9 mouse cellular contexts compared by ENCODE assay signal in genomic region chr7:3646641-3647040, GRCm38 (mm10). TPM values are rescaled to one million over a fixed set of nuclear protein-coding genes. Genes with fewer than 3 reads are reported as not detected.
A peak's percentile ranks its signal among the peaks of the same experiment; 100 is the strongest.
DNase-seq lines count a peak whose midpoint lies in the region; ATAC-seq and TF ChIP-seq lines count a peak whose summit lies in the region.
"Had no signal": no experiment of that assay in that cellular context is flagged by ENCODE, and none has a peak within 500 bp of the region (broad histone marks: within the 10 kb centered on the region; RNA-seq: fewer than 3 reads in every experiment).

No protein-coding gene starts in this region.

- H3K9me3 ChIP-seq in embryonic facial prominence, embryonic 13.5 days, result no peaks in the 10 kb centered on the region
- H3K9me3 ChIP-seq in intestine, embryonic 15.5 days, result no peaks in the 10 kb centered on the region

- ATAC-seq in embryonic facial prominence, embryonic 13.5 days (ENCODE audit: insufficient number of reproducible peaks, insufficient read depth, low FRiP score, low TSS enrichment, low read depth), result no peak
- ATAC-seq in intestine, embryonic 15.5 days, result no peak

- H3K9ac ChIP-seq in embryonic facial prominence, embryonic 13.5 days, result peak overlapping the region; percentile 99
- H3K9ac ChIP-seq in intestine, embryonic 15.5 days, result peak overlapping the region; percentile 99

- peaks cover 25% of the 10 kb centered on the region for H3K36me3 ChIP-seq in embryonic facial prominence, embryonic 13.5 days
- peaks cover 14% of the 10 kb centered on the region for H3K36me3 ChIP-seq in intestine, embryonic 15.5 days

- 66% methylated on average over 4 of the region's 4 CpGs for WGBS in embryonic facial prominence, embryonic 13.5 days
- 58% methylated on average over 4 of the region's 4 CpGs for WGBS in intestine, embryonic 15.5 days

- TF ChIP-seq CTCF in layer of hippocampus, adult 2 months (conservative IDR thresholded peaks at IDR 0.05), result no peak

- H3K4me1 ChIP-seq in embryonic facial prominence, embryonic 13.5 days, result peaks cover 27% of the 10 kb centered on the region
- H3K4me1 ChIP-seq in intestine, embryonic 15.5 days (replicated peaks), result peaks cover 27% of the 10 kb centered on the region

- peak overlapping the region; percentile 86 for H3K4me2 ChIP-seq in embryonic facial prominence, embryonic 13.5 days
- peak overlapping the region; percentile 81 for H3K4me2 ChIP-seq in intestine, embryonic 15.5 days (replicated peaks)

- no peaks in the 10 kb centered on the region for H3K27me3 ChIP-seq in embryonic facial prominence, embryonic 13.5 days
- no peaks in the 10 kb centered on the region for H3K27me3 ChIP-seq in intestine, embryonic 15.5 days (replicated peaks)

- peak overlapping the region; percentile 36; the same call in 1 of the 2 replicates for H3K27ac ChIP-seq in layer of hippocampus, adult 2 months
- H3K27ac ChIP-seq in embryonic facial prominence, embryonic 13.5 days, result no peak overlapping the region
- H3K27ac ChIP-seq in intestine, embryonic 15.5 days, result no peak overlapping the region

- no peak for DNase-seq in layer of hippocampus, adult 2 months (ENCODE audit: low spot score in 2 of 2)
- DNase-seq in layer of hippocampus, postnatal 36 days, result no peak
- peak; percentile 40 to 66 for DNase-seq in natural killer cell, adult 2 months (ENCODE audit: low spot score in 2 of 2)
- no peak for DNase-seq in right cerebral cortex, postnatal 10 days (ENCODE audit: low spot score in 2 of 2)
- no peak for DNase-seq in ovary, adult 18-20 months (ENCODE audit: low spot score)
- no peak for DNase-seq in embryo, embryonic 11 days
- DNase-seq: kidney, adult 11 months had no signal

- H3K4me3 ChIP-seq in layer of hippocampus, adult 2 months, result peak overlapping the region; percentile 95
- peak overlapping the region; percentile 97 for H3K4me3 ChIP-seq in embryonic facial prominence, embryonic 13.5 days
- H3K4me3 ChIP-seq in intestine, embryonic 15.5 days (replicated peaks), result peak overlapping the region; percentile 97

RNA-seq across cellular contexts. Expression of gene Cnot3, which starts 1.6 kb away (rescaled TPM):
- 10 to 100 TPM; 67.9 to 71.5 TPM for total RNA-seq in layer of hippocampus, adult 2 months (2021)
- total RNA-seq in layer of hippocampus, postnatal 36 days (2021), result 10 to 100 TPM; 62.1 to 74.5 TPM
- 65.6 and 66.0 TPM in 2 replicates for polyA plus RNA-seq in embryonic facial prominence, embryonic 13.5 days (2015; fragmentation: Nextera tagmentation; extraction: Ambion mirVana)
- 43.7 and 47.1 TPM in 2 replicates for polyA plus RNA-seq in intestine, embryonic 15.5 days (2015; fragmentation: Nextera tagmentation; extraction: Ambion mirVana)

RNA-seq across cellular contexts. Expression of gene Prpf31, which starts 16.9 kb away (rescaled TPM):
- 10 to 100 TPM; 55.5 to 59.2 TPM for total RNA-seq in layer of hippocampus, adult 2 months (2021)
- total RNA-seq in layer of hippocampus, postnatal 36 days (2021), result 10 to 100 TPM; 52.9 to 56.3 TPM
- polyA plus RNA-seq in embryonic facial prominence, embryonic 13.5 days (2015; fragmentation: Nextera tagmentation; extraction: Ambion mirVana), result 114 and 122 TPM in 2 replicates
- polyA plus RNA-seq in intestine, embryonic 15.5 days (2015; fragmentation: Nextera tagmentation; extraction: Ambion mirVana), result 85.7 and 90.1 TPM in 2 replicates

RNA-seq across cellular contexts. Expression of gene Tfpt, which starts 16.9 kb away (rescaled TPM):
- 10 to 100 TPM; 43.7 to 51.9 TPM for total RNA-seq in layer of hippocampus, adult 2 months (2021)
- 10 to 100 TPM; 32.0 to 49.6 TPM for total RNA-seq in layer of hippocampus, postnatal 36 days (2021)
- polyA plus RNA-seq in embryonic facial prominence, embryonic 13.5 days (2015; fragmentation: Nextera tagmentation; extraction: Ambion mirVana), result 29.6 and 31.2 TPM in 2 replicates
- 19.7 and 23.1 TPM in 2 replicates for polyA plus RNA-seq in intestine, embryonic 15.5 days (2015; fragmentation: Nextera tagmentation; extraction: Ambion mirVana)

RNA-seq across cellular contexts. Expression of gene Leng1, which starts 19.0 kb away (rescaled TPM):
- total RNA-seq in layer of hippocampus, adult 2 months (2021), result 1 to 10 TPM; 5.3 to 5.6 TPM
- total RNA-seq in layer of hippocampus, postnatal 36 days (2021), result 1 to 10 TPM; 5.2 to 6.2 TPM
- polyA plus RNA-seq in embryonic facial prominence, embryonic 13.5 days (2015; fragmentation: Nextera tagmentation; extraction: Ambion mirVana), result 20.0 and 20.6 TPM in 2 replicates
- polyA plus RNA-seq in intestine, embryonic 15.5 days (2015; fragmentation: Nextera tagmentation; extraction: Ambion mirVana), result 19.5 and 20.2 TPM in 2 replicates

RNA-seq across cellular contexts. Expression of gene Ndufa3, which starts 29.5 kb away (rescaled TPM):
- 100 to 1,000 TPM; 537 to 571 TPM for total RNA-seq in layer of hippocampus, adult 2 months (2021)
- total RNA-seq in layer of hippocampus, postnatal 36 days (2021), result 100 to 1,000 TPM; 577 to 589 TPM
- polyA plus RNA-seq in embryonic facial prominence, embryonic 13.5 days (2015; fragmentation: Nextera tagmentation; extraction: Ambion mirVana), result 427 and 457 TPM in 2 replicates
- 486 and 556 TPM in 2 replicates for polyA plus RNA-seq in intestine, embryonic 15.5 days (2015; fragmentation: Nextera tagmentation; extraction: Ambion mirVana)

Comparison
In these comparisons a context has a peak if more than half of its experiments do, and no peak if none do; other contexts are left out.
1. DNase-seq: peak in natural killer cell, adult 2 months (2 of 2); none in layer of hippocampus, adult 2 months (0 of 2), layer of hippocampus, postnatal 36 days (0 of 2), right cerebral cortex, postnatal 10 days (0 of 2), ovary, adult 18-20 months (single experiment) and embryo, embryonic 11 days (single experiment).
2. Peak in every context shown above with its lines, with median percentiles within 50 percentile points of each other: H3K4me3 ChIP-seq.